Mouse (Mus musculus) hindbrain, embryonic 13.5 days (tissue): Measurements from ENCODE around the gene Fam178b. TPM values are rescaled to one million over a fixed set of nuclear protein-coding genes. Genes with fewer than 3 reads are reported as not detected.
"Not testable (repeated sequence)": the region's sequence is repeated elsewhere in the genome, so short reads cannot be mapped to it uniquely, and the experiment has no call there.

Source experiments
- ATAC-seq: fragments of 200-750 bp; cut with Nextera tagmentation; 2 replicates; pipeline ENCODE4 v1.8.0; 2017; ENCODE audit warnings: moderate TSS enrichment; ENCODE audit not compliant: low FRiP score
- H3K27ac ChIP-seq: fragments of 300-500 bp; sonication (generic); 2 replicates; pipeline ENCODE4 v1.5.1; 2015; ENCODE audit warnings: inconsistent platforms, mild to moderate bottlenecking, moderate library complexity
- H3K27me3 ChIP-seq: fragments of 300-500 bp; sonication (generic); 2 replicates; pipeline ENCODE4 v1.6.1; 2015; ENCODE audit warnings: mild to moderate bottlenecking, inconsistent platforms
- H3K36me3 ChIP-seq: fragments of 300-500 bp; sonication (generic); 2 replicates; pipeline ENCODE4 v1.6.1; 2015; ENCODE audit warnings: mild to moderate bottlenecking, inconsistent platforms
- H3K4me1 ChIP-seq: fragments of 300-500 bp; sonication (generic); replicated peaks from 2 replicates; pipeline ENCODE4 v1.6.1; 2015; ENCODE audit warnings: inconsistent platforms
- H3K4me2 ChIP-seq: fragments of 300-500 bp; sonication (generic); 2 replicates; pipeline ENCODE4 v1.6.1; 2015; ENCODE audit warnings: inconsistent platforms, mild to moderate bottlenecking, moderate library complexity
- H3K4me3 ChIP-seq: fragments of 300-500 bp; sonication (generic); 2 replicates; pipeline ENCODE4 v1.5.1; 2015; ENCODE audit warnings: mild to moderate bottlenecking, inconsistent platforms
- H3K9ac ChIP-seq: fragments of 300-500 bp; sonication (generic); 2 replicates; pipeline ENCODE4 v1.6.1; 2015; ENCODE audit warnings: mild to moderate bottlenecking, inconsistent platforms
- H3K9me3 ChIP-seq: fragments of 300-500 bp; sonication (generic); 2 replicates; pipeline ENCODE4 v1.6.1; 2016; ENCODE audit warnings: inconsistent platforms
- WGBS: fragments of 180-500 bp; shearing (Covaris S2); methylation state at CpG from one replicate; pipeline ENCODE4 v1.1.7; 2015; 5-methylcytosine and 5-hydroxymethylcytosine counted together
- polyA plus RNA-seq: library from polyadenylated mRNA; unstranded; fragments of >200 nt; fragmentation: Nextera tagmentation; extraction: Ambion mirVana; gene quantifications from 2 replicates; pipeline ENCODE4 v1.2.1, GENCODE M21; 2015

Fam178b gene
- polyA plus RNA-seq, 1 experiment from 2014 or later, result 0.27 TPM

DNA sequence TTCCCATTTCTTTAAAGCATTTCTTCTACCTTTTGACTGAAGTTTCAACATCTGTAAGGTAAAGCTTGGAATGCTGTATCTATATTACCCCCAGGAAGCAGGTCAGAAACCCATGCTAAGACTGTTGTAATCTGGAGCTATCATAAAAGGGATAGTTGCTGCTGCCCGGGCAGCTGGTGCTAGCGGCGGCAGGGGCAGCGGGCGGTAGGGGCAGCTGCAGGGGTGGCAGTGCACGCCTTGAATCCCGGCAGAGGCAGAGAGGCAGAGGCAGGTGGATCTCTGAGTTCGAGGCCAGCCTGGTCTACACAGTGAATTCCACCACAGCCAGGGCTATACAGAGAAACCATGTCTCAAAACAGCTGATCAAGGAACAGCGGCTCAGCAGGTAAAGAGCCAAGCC lies 140.1 kb downstream of the Fam178b start:
- Histone ChIP-seq H3K4me1 (peaks cover 25% of the 10 kb centered on the region), H3K27me3 (no peaks in the 10 kb centered on the region), H3K36me3 (peaks cover 36% of the 10 kb centered on the region), H3K9me3 (no peaks in the 10 kb centered on the region), H3K4me2 (no peak overlapping the region), H3K27ac (no peak overlapping the region), H3K9ac (no peak overlapping the region), H3K4me3 (no peak overlapping the region)
- no peak for ATAC-seq
- 94% methylated on average over 9 of the region's 9 CpGs for WGBS

DNA sequence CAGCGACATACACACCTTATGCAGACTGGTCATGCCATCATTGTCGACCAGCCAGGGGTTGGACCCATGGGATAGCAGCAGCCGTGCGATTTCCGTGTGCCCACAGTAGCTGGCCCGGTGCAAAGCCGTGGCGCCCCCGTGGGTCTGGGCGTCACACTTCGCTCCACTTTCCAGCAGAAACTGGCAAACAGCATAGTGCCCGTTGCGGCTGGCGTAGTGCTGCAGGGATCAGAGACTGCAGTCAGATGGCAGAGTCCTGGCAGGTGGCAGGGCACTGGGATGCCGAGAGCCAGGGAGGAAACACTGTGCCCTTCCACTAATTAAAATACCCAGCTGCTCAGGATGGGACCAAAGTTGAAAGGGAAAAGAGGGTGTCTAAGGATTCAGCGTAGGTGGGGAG lies 141.1 kb downstream of the Fam178b start:
- ATAC-seq, result no peak

DNA sequence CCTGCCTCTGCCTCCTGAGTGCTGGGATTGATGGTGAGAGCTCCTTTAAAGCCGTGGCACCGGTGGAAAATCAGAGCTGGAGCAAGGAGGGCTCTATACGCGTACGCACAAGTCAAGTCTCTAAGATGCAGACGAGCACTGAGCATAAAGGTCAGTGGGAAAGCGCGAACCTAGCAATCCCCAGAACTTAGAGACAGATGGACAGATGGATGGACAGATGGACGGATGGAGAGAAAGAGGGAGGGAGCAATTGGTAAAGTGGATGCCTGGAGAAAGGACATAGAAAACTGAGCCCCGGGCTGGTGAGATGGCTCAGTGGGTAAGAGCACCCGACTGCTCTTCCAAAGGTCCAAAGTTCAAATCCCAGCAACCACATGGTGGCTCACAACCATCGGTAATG lies 142.2 kb downstream of the Fam178b start:
- ATAC-seq, result no peak
- H3K4me3 ChIP-seq, result no peak overlapping the region

More for the DNA sequence above, 141.1 kb downstream of the Fam178b start:
- 95% methylated on average over 16 of the region's 16 CpGs for WGBS
- Histone ChIP-seq H3K27me3 (no peaks in the 10 kb centered on the region), H3K9ac (no peak overlapping the region), H3K4me1 (peaks cover 23% of the 10 kb centered on the region), H3K4me3 (no peak overlapping the region), H3K4me2 (no peak overlapping the region), H3K36me3 (peaks cover 35% of the 10 kb centered on the region), H3K27ac (no peak overlapping the region), H3K9me3 (no peaks in the 10 kb centered on the region)

DNA sequence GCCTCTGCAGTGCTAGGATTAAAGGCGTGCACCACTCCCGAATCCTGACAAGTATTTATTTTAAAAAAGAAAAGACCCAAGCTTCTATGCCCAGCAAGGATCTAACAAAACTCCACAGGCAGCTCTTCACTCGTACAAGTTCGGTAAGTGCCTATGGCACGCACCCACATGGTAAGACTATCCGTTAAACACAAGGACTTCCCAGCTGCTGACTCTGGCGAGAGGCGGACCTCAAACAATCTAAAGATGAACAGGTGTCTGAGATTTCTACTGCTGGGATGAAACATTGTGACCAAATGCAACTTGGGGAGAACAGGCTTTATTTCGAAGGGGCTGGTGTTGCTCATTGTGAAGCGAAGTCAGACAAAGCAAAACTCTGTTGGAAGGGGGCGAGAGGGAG lies 142.9 kb downstream of the Fam178b start:
- Histone ChIP-seq H3K27me3 (no peaks in the 10 kb centered on the region), H3K4me1 (0 out of 2 replicates have a peak, but pooled peaks cover 8% of the 10 kb centered on the region), H3K9me3 (no peaks in the 10 kb centered on the region), H3K4me3 (no peak overlapping the region), H3K36me3 (peaks cover 42% of the 10 kb centered on the region), H3K4me2 (no peak overlapping the region), H3K9ac (no peak overlapping the region), H3K27ac (no peak overlapping the region)
- WGBS, result 95% methylated on average over 11 of the region's 11 CpGs
- ATAC-seq, result no peak

More for the DNA sequence above, 142.2 kb downstream of the Fam178b start:
- Histone ChIP-seq H3K4me2 (no peak overlapping the region), H3K27ac (no peak overlapping the region), H3K36me3 (peaks cover 41% of the 10 kb centered on the region), H3K27me3 (no peaks in the 10 kb centered on the region), H3K9me3 (no peaks in the 10 kb centered on the region), H3K9ac (no peak overlapping the region), H3K4me1 (peaks cover 13% of the 10 kb centered on the region)
- WGBS, result 94% methylated on average over 12 of the region's 12 CpGs

DNA sequence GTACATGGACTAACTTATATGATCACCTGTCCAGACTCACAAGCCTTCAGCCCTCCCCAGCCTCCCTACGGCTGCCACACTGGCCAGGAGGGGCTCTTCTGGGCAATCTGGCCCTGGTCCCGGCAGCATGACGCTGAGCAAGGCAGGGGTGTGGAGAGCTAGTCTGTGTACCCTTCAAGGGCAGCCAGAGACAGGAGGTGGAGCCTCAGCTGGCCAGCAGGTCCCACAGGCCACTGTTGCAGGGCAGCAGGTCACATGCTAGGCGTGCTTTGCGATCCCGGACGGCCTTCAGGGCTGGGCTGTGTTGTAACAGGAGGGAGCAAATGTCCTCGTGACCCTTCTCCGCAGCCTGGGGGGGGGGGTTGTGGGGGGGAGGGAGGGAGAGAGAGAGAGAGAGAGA lies 143.8 kb downstream of the Fam178b start, which contains the start of gene Gm42417:
TSS of gene Gm42417 (minus strand) at position 244 of the 400 bp plus-strand sequence.
- Histone ChIP-seq H3K36me3 (peaks cover 42% of the 10 kb centered on the region), H3K9me3 (no peaks in the 10 kb centered on the region), H3K4me3 (no peak within 1 kb of the TSS), H3K4me2 (no peak within 1 kb of the TSS), H3K27ac (no peak within 1 kb of the TSS), H3K4me1 (0 out of 2 replicates have a peak, but pooled peaks cover 8% of the 10 kb centered on the region), H3K9ac (no peak within 1 kb of the TSS), H3K27me3 (no peaks in the 10 kb centered on the region)
- 54% methylated on average over 9 of the region's 9 CpGs for WGBS
- no peak for ATAC-seq

DNA sequence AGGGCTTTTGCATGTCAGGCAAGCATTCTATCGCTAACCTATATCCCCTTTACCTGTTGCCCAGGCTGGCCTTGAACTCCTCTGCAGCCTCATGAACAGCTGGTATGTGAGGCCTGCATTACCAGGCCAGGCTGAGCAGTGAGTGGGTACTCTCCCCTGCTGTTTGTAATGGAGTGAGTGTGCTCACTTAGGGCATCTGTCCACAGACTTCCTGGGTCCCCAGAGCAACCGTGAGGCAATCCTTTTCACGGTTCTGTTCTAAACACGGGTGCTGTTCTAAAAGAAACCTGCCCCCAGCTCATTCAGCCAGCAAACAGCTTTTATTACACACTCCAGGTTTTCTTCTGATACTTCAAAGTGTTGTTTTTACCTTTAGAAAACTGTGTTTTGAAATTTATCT lies 144.3 kb downstream of the Fam178b start:
- no peaks in the 10 kb centered on the region for H3K27me3 ChIP-seq
- ATAC-seq, result no peak
- H3K4me3 ChIP-seq, result no peak overlapping the region
- H3K27ac ChIP-seq, result no peak overlapping the region
- H3K9me3 ChIP-seq, result no peaks in the 10 kb centered on the region
- H3K36me3 ChIP-seq, result peaks cover 42% of the 10 kb centered on the region
- WGBS, result 88% methylated on average over 4 of the region's 4 CpGs
- no peak overlapping the region for H3K4me2 ChIP-seq
- H3K4me1 ChIP-seq, result 0 out of 2 replicates have a peak, but pooled peaks cover 4% of the 10 kb centered on the region
- H3K9ac ChIP-seq, result no peak overlapping the region

DNA sequence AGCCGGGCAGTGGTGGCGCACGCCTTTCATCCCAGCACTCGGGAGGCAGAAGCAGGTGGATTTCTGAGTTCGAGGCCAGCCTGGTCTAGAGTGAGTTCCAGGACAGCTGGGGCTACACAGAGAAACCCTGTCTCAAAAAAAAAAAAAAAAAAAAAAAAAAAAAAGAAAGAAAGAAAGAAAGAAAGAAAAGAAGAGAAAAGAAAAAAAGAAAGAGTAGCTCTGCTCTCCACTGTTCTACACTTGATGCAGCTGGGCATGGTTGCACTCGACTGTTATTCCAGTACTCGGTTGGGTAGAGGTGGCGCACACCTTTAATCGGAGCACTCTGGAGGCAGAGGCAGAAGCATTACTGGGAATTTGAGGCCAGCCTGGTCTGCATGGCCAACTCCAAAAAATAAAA lies 146.2 kb downstream of the Fam178b start, which contains the start of gene Ankrd23:
TSS of gene Ankrd23 (minus strand) at position 101 of the 400 bp plus-strand sequence.
- H3K27ac ChIP-seq, H3K4me3 ChIP-seq, H3K4me2 ChIP-seq, ATAC-seq, H3K4me1 ChIP-seq, H3K9ac ChIP-seq, H3K27me3 ChIP-seq, H3K9me3 ChIP-seq: not testable (repeated sequence)
- whole genome bisulfite sequencing, result 97% methylated on average over 9 of the region's 9 CpGs
- peaks cover 42% of the 10 kb centered on the region for H3K36me3 ChIP-seq

DNA sequence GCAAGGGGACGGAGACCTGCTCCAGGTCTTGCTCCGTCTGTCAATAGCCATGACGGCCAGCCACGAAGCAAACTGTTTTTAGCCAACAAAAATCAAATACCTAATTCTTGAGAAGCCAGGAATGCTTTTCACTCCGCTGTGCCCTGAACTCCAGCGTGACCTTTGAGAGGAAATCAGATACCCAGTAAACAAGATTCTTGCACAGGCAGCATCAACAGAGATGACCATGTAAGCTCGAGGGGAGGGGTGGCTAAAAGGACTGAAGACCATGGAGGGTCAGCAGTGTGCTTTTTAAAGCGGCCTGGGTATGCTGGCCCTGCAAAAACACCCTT lies 146.6 kb downstream of the Fam178b start:
- H3K9ac ChIP-seq, result no peak overlapping the region
- ATAC-seq, result no peak
- H3K4me2 ChIP-seq, result no peak overlapping the region
- peaks cover 42% of the 10 kb centered on the region for H3K36me3 ChIP-seq
- no peaks in the 10 kb centered on the region for H3K27me3 ChIP-seq
- 81% methylated on average over 8 of the region's 8 CpGs for WGBS
- no peaks in the 10 kb centered on the region for H3K9me3 ChIP-seq
- no peak overlapping the region for H3K27ac ChIP-seq
- 0 out of 2 replicates have a peak, but pooled peaks cover 4% of the 10 kb centered on the region for H3K4me1 ChIP-seq
- no peak overlapping the region for H3K4me3 ChIP-seq

DNA sequence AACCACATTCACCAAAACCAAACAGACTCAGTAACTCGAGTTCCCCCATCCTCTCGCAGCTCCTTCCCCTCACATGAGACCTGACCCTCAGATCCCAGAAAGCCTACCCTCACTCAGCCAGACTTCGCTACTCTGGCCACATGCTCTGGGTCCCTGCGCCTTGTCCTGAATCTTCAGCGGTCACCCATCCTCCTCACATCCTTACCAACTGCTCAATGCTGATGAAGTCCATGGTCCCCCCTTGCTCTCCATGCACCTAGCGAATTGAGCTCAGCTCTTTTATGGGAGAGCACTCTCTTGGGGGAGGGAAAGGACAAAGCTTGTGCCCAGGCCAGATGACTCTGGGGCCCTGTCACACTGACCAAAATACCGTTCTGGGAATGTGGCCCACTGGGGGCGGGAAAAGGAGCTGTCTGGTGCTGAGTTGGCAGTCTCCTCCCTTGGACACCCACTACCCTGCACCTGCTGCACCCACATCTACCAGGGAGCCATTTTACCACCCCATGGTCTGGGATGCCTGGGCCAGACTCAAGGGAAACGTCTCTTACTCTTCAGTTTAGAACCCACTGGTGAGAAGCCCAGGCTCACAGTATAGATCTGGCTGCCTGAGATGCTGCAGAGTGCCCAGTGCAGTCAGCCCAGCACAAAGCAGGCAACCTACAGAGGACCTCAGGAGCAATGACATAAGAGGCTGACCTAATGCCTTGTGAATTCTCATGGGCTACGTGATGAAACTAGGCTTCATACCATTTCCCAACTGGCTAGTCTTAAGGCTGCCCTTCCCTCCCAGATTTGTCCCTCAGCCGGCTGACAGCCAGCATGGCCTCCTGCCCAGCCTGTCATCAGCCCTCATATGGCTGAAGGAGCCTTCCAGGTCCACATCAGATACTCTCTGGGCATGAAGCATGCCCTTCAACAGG lies 147.2 kb downstream of the Fam178b start:
- Histone ChIP-seq H3K27me3 (no peaks in the 10 kb centered on the region), H3K9ac (no peak overlapping the region), H3K4me2 (no peak overlapping the region), H3K9me3 (no peaks in the 10 kb centered on the region), H3K4me1 (0 out of 2 replicates have a peak, but pooled peaks cover 5% of the 10 kb centered on the region), H3K27ac (no peak overlapping the region), H3K36me3 (peaks cover 43% of the 10 kb centered on the region), H3K4me3 (no peak overlapping the region)
- WGBS, result 91% methylated on average over 11 of the region's 11 CpGs
- ATAC-seq, result no peak

DNA sequence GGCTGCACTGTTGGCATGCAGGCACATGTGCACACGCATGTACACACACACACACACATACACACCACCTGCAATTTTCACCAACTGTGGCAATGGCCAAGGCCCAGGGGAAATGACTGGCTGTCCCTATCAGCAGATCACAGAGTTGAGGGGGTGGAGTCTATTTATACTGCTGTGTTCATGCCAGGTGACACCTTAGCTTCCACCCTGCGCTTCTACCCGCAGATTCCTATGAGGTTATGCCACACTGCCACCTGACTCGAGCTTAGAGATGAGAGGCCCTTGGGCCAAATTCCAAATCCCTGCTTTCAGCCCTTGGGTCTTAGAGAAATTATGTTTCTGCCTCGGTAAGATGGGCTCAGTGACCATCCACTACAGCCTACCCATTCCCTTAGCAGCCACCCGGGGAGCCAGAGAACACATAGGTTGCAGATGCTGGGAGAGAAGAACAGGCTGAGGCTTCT lies 148.4 kb downstream of the Fam178b start:
- Histone ChIP-seq H3K27me3 (no peaks in the 10 kb centered on the region), H3K9ac (no peak overlapping the region), H3K4me3 (no peak overlapping the region), H3K36me3 (peaks cover 39% of the 10 kb centered on the region), H3K4me1 (peaks cover 16% of the 10 kb centered on the region; the same call in 1 of the 2 replicates), H3K27ac (no peak overlapping the region), H3K4me2 (no peak overlapping the region), H3K9me3 (no peaks in the 10 kb centered on the region)
- WGBS, result 91% methylated on average over 6 of the region's 6 CpGs
- ATAC-seq, result no peak

DNA sequence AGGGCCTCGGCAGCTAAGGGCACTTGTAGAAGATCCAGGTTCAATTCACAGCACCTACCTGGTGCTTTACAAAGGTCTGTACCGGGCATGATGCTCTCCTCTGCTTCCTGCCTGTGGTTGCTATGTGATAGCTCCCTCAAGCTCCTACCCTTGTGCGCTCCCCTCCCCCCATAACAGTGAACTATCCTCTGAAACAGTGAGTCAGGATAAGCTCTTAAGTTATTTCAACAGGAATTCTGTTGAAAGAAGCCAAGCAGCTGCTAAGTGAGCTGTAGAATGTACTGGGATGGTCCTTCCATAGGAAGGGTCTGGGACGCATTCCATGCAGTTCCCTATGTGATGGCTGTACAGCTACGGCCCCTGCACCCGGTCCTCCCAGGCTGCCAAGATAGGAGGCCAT lies 149.4 kb downstream of the Fam178b start:
- no peak overlapping the region for H3K9ac ChIP-seq
- H3K4me2 ChIP-seq, result no peak overlapping the region
- no peak overlapping the region for H3K4me3 ChIP-seq
- ATAC-seq, result no peak
- WGBS, result 86% methylated on average over 6 of the region's 6 CpGs
- peaks cover 28% of the 10 kb centered on the region for H3K36me3 ChIP-seq
- H3K27me3 ChIP-seq, result no peaks in the 10 kb centered on the region
- no peaks in the 10 kb centered on the region for H3K9me3 ChIP-seq
- H3K27ac ChIP-seq, result no peak overlapping the region
- H3K4me1 ChIP-seq, result peaks cover 17% of the 10 kb centered on the region; the same call in 1 of the 2 replicates

DNA sequence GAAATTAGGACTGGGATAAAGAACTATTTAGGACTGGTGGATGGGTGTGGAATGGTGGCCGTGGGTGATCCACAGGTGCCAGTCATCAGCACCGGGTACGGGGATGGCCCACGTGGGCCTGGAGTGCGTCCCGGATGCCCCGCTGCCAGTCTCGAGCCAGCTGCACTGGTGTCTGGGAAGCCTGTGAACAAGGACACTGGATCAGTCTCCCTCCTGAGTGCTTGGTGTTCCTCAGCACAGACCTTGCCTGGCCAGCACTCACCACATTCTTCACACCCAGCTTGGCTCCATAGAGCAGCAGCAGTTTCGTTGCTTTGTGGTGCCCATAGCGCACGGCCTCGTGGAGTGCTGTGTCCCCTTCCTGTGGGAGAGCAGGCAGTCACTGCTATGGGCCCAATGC lies 151.5 kb downstream of the Fam178b start:
- Histone ChIP-seq H3K27me3 (no peaks in the 10 kb centered on the region), H3K36me3 (peaks cover 32% of the 10 kb centered on the region), H3K9me3 (no peaks in the 10 kb centered on the region), H3K27ac (no peak overlapping the region), H3K4me1 (peaks cover 18% of the 10 kb centered on the region), H3K4me3 (no peak overlapping the region), H3K9ac (no peak overlapping the region), H3K4me2 (no peak overlapping the region)
- ATAC-seq, result no peak
- WGBS, result 92% methylated on average over 12 of the region's 12 CpGs
